In genomic region chr15:93025791-93026190, GRCm38 (mm10) we compare ENCODE assay signal across 26 mouse cellular contexts.
A peak's percentile ranks its signal among the peaks of the same experiment; 100 is the strongest.
DNase-seq lines count a peak whose midpoint lies in the region; ATAC-seq lines count a peak whose summit lies in the region.
"Had no signal": no experiment of that assay in that cellular context is flagged by ENCODE, and none has a peak within 500 bp of the region (broad histone marks: within the 10 kb centered on the region; RNA-seq: fewer than 3 reads in every experiment).

No protein-coding gene starts in this region.

- no peak overlapping the region for H3K27ac ChIP-seq in heart, embryonic 11.5 days (ENCODE audit: low read depth, low read length)
- H3K27ac ChIP-seq: embryonic facial prominence, embryonic 10.5 days; embryonic facial prominence, embryonic 13.5 days; forebrain, embryonic 13.5 days; gastrocnemius, adult 2 months; hindbrain, postnatal 0 days had no signal

- H3K4me1 ChIP-seq in heart, embryonic 11.5 days (ENCODE audit: control insufficient read depth, insufficient read depth, low read length): peaks cover 9% of the 10 kb centered on the region
- H3K4me1 ChIP-seq: embryonic facial prominence, embryonic 10.5 days; embryonic facial prominence, embryonic 13.5 days; forebrain, embryonic 13.5 days had no signal

- DNase-seq in heart, postnatal 4 days: no peak
- DNase-seq in brain, adult 2 months (ENCODE audit: low read depth, low spot score): peak; percentile 12
- DNase-seq in gastrocnemius, adult 18-20 months (ENCODE audit: low spot score): no peak
- DNase-seq: adrenal gland, postnatal 10 days; adrenal gland, postnatal 36 days; B cell, adult 2 months; cerebellum, adult 11 months; cerebellum, adult 9-11 months; embryo, embryonic 11 days; gastrocnemius, adult 2 months; gastrocnemius, postnatal 14 days; kidney, adult 2 months had no signal

- 41% methylated on average over 9 of the region's 9 CpGs for WGBS in heart, embryonic 11.5 days (ENCODE audit: insufficient replicate concordance)

- H3K9me3 ChIP-seq in heart, embryonic 11.5 days (replicated peaks; ENCODE audit: control insufficient read depth, low read length): no peaks in the 10 kb centered on the region
- H3K9me3 ChIP-seq: embryonic facial prominence, embryonic 10.5 days; embryonic facial prominence, embryonic 13.5 days; forebrain, embryonic 13.5 days had no signal

- ATAC-seq in heart, embryonic 11.5 days (replicated peaks; ENCODE audit: insufficient number of reproducible peaks, low FRiP score, low TSS enrichment): no peak
- peak; percentile 54 for ATAC-seq in granulocyte monocyte progenitor cell, adult 5-6 weeks (replicated peaks; ENCODE audit: poor library complexity, severe bottlenecking)
- no peak for ATAC-seq in inflammation-experienced regulatory T-cells, adult 6 months
- ATAC-seq: forebrain, embryonic 13.5 days; forebrain, embryonic 16.5 days; hindbrain, postnatal 0 days; intestine, postnatal 0 days; Patski had no signal

- no peaks in the 10 kb centered on the region for H3K27me3 ChIP-seq in heart, embryonic 11.5 days (ENCODE audit: control insufficient read depth, insufficient read depth, low read length)
- H3K27me3 ChIP-seq: CH12.LX; embryonic facial prominence, embryonic 13.5 days; forebrain, embryonic 13.5 days had no signal

- H3K36me3 ChIP-seq in heart, embryonic 11.5 days (ENCODE audit: control insufficient read depth, insufficient read depth, low read length): no peaks in the 10 kb centered on the region
- H3K36me3 ChIP-seq: embryonic facial prominence, embryonic 10.5 days; embryonic facial prominence, embryonic 13.5 days; G1E had no signal

- H3K4me3 ChIP-seq in heart, embryonic 11.5 days (ENCODE audit: low read depth, low read length): no peak overlapping the region
- H3K4me3 ChIP-seq: embryonic facial prominence, embryonic 10.5 days; embryonic facial prominence, embryonic 13.5 days; erythroblast, embryonic 14.5 days; forebrain, embryonic 13.5 days; gastrocnemius, adult 2 months had no signal

- no peak overlapping the region for H3K9ac ChIP-seq in heart, embryonic 11.5 days (ENCODE audit: low read depth, low read length)
- H3K9ac ChIP-seq: embryonic facial prominence, embryonic 13.5 days; forebrain, embryonic 13.5 days; hindbrain, embryonic 14.5 days had no signal

- H3K4me2 ChIP-seq in heart, embryonic 11.5 days: peak overlapping the region; percentile 29
- H3K4me2 ChIP-seq: embryonic facial prominence, embryonic 13.5 days; forebrain, embryonic 13.5 days; hindbrain, embryonic 14.5 days had no signal
